Mouse (Mus musculus): ENCODE measurements around the gene Slc38a9.

DNA sequence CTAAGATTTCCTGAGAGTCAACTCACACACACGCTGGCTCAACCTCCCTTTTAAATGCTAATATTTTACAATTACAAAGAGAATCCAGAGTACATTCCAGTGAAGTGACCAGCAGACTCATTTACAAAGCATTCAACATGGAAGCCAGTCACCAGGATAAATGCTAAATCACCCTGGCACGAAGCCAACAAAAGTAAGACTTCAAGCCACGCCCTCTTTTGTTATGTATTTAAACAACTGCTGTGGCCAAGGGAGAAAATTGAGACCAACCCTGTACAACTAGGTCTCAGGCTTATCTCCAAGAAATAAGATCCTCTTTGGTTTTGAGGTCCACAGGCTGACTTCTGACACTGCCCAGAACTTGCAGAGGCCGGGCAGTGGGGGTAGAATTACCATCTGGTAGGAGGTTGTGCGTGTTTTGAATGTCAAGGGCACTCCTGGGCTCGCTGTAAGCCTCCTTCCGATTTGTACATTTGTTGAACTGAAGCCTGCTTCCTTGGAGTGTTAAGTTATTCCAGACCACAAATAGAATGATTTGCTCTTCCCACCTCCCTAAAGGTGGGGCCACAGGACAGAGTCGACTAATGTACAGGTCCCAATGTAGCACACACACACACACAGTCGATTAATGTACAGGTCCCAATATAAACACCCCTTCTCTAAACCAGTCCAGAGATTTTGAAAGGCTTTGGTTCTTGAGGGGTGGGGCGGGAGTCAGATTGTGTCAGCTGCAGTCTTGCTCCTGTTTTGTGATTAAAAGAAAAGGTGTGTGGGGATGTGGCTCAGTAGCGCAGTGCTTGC lies 110.2 kb downstream of the Slc38a9 start:
- no peak for TF ChIP-seq CTCF (IDR thresholded peaks at IDR 0.05; ENCODE audit: borderline replicate concordance, control insufficient read depth, extremely low read depth, insufficient read depth, low read length, poor library complexity)
- no peak for TF ChIP-seq POLR2A (IDR thresholded peaks at IDR 0.05; ENCODE audit: control insufficient read depth, extremely low read depth, insufficient read depth, low read length, poor library complexity)
